Mouse (Mus musculus) liver, postnatal 0 days (tissue): ENCODE results near the gene Pop4.

Source experiments
- CTCF ChIP-seq: sonication (generic); IDR thresholded peaks from 2 replicates; pipeline ENCODE4 v1.5.1; 2016; ENCODE audit warnings: antibody characterized with exemption, low read depth
- EP300 ChIP-seq: IDR thresholded peaks from 2 replicates; pipeline ENCODE4 v1.6.1; 2016; ENCODE audit warnings: antibody characterized with exemption, low read depth, mild to moderate bottlenecking

- TF ChIP-seq CTCF (no peak), EP300 (no peak)
Measured at GRCm38 (mm10) chr7:38271859-38272258, 636 bp upstream of the Pop4 start.
